Mouse (Mus musculus): ENCODE measurements at regions not wholly inside any gene's neighbourhood (a gene's known extent, or its start where the extent isn't known, plus 50 kb on each side); places are given as distances from the start of the nearest gene placed in this dataset.

GRCm38 (mm10) chr16:71739104-71739503 is 569.0 kb upstream of the Robo1 start:
- TF ChIP-seq FLI1 (IDR thresholded peaks at IDR 0.05; ENCODE audit: low read length), result no peak
- no peak for TF ChIP-seq GATA1 (IDR thresholded peaks at IDR 0.05; ENCODE audit: borderline replicate concordance, low read length)
- no peak overlapping the region for H3K4me3 ChIP-seq (replicated peaks)
- H3K27me3 ChIP-seq (replicated peaks), result no peaks in the 10 kb centered on the region
- H3K36me3 ChIP-seq (replicated peaks; ENCODE audit: low read length), result no peaks in the 10 kb centered on the region
- no peaks in the 10 kb centered on the region for H3K4me1 ChIP-seq
- H3K9me3 ChIP-seq, result no peaks in the 10 kb centered on the region

- Histone ChIP-seq H3K9me3 (no peaks in the 10 kb centered on the region), H3K4me1 (no peaks in the 10 kb centered on the region), H3K27me3 (replicated peaks) (no peaks in the 10 kb centered on the region), H3K36me3 (replicated peaks; ENCODE audit: low read length) (no peaks in the 10 kb centered on the region), H3K4me3 (replicated peaks) (no peak overlapping the region)
- TF ChIP-seq GATA1 (IDR thresholded peaks at IDR 0.05; ENCODE audit: borderline replicate concordance, low read length) (no peak), FLI1 (IDR thresholded peaks at IDR 0.05; ENCODE audit: low read length) (no peak)
These were observed 527.2 kb upstream of the Robo1 start for GRCm38 (mm10) chr16:71780945-71781344.

- Histone ChIP-seq H3K27me3 (replicated peaks) (no peaks in the 10 kb centered on the region), H3K36me3 (replicated peaks; ENCODE audit: low read length) (no peaks in the 10 kb centered on the region), H3K4me3 (replicated peaks) (no peak overlapping the region), H3K4me1 (no peaks in the 10 kb centered on the region), H3K9me3 (no peaks in the 10 kb centered on the region)
- TF ChIP-seq GATA1 (IDR thresholded peaks at IDR 0.05; ENCODE audit: borderline replicate concordance, low read length) (no peak), FLI1 (IDR thresholded peaks at IDR 0.05; ENCODE audit: low read length) (no peak)
These were observed 495.3 kb upstream of the Robo1 start for GRCm38 (mm10) chr16:71812840-71813239.

GRCm38 (mm10) chr16:71835325-71835724 is 472.8 kb upstream of the Robo1 start:
- Histone ChIP-seq H3K36me3 (replicated peaks; ENCODE audit: low read length) (no peaks in the 10 kb centered on the region), H3K4me3 (replicated peaks) (no peak overlapping the region), H3K27me3 (replicated peaks) (no peaks in the 10 kb centered on the region), H3K4me1 (no peaks in the 10 kb centered on the region), H3K9me3 (no peaks in the 10 kb centered on the region)
- no peak for TF ChIP-seq GATA1 (IDR thresholded peaks at IDR 0.05; ENCODE audit: borderline replicate concordance, low read length)
- no peak for TF ChIP-seq FLI1 (IDR thresholded peaks at IDR 0.05; ENCODE audit: low read length)

- Histone ChIP-seq H3K36me3 (replicated peaks; ENCODE audit: low read length) (no peaks in the 10 kb centered on the region), H3K27me3 (replicated peaks) (no peaks in the 10 kb centered on the region), H3K9me3 (no peaks in the 10 kb centered on the region), H3K4me1 (no peaks in the 10 kb centered on the region), H3K4me3 (replicated peaks) (no peak overlapping the region)
- no peak for TF ChIP-seq FLI1 (IDR thresholded peaks at IDR 0.05; ENCODE audit: low read length)
- no peak for TF ChIP-seq GATA1 (IDR thresholded peaks at IDR 0.05; ENCODE audit: borderline replicate concordance, low read length)
These were observed 458.0 kb upstream of the Robo1 start for GRCm38 (mm10) chr16:71850097-71850496.

GRCm38 (mm10) chr16:71851590-71852190 is 456.4 kb upstream of the Robo1 start:
- H3K36me3 ChIP-seq (replicated peaks; ENCODE audit: low read length), result no peaks in the 10 kb centered on the region
- H3K9me3 ChIP-seq, result no peaks in the 10 kb centered on the region
- no peaks in the 10 kb centered on the region for H3K27me3 ChIP-seq (replicated peaks)
- no peak for TF ChIP-seq FLI1 (IDR thresholded peaks at IDR 0.05; ENCODE audit: low read length)
- TF ChIP-seq GATA1 (IDR thresholded peaks at IDR 0.05; ENCODE audit: borderline replicate concordance, low read length), result no peak
- H3K4me3 ChIP-seq (replicated peaks), result no peak overlapping the region
- no peaks in the 10 kb centered on the region for H3K4me1 ChIP-seq

- Histone ChIP-seq H3K4me1 (no peaks in the 10 kb centered on the region), H3K4me3 (replicated peaks) (no peak overlapping the region), H3K36me3 (replicated peaks; ENCODE audit: low read length) (no peaks in the 10 kb centered on the region), H3K9me3 (no peaks in the 10 kb centered on the region), H3K27me3 (replicated peaks) (no peaks in the 10 kb centered on the region)
- no peak for TF ChIP-seq FLI1 (IDR thresholded peaks at IDR 0.05; ENCODE audit: low read length)
- no peak for TF ChIP-seq GATA1 (IDR thresholded peaks at IDR 0.05; ENCODE audit: borderline replicate concordance, low read length)
These were observed 450.2 kb upstream of the Robo1 start for GRCm38 (mm10) chr16:71857877-71858276.

GRCm38 (mm10) chr16:71860205-71860604 is 447.9 kb upstream of the Robo1 start:
- H3K4me3 ChIP-seq (replicated peaks), result no peak overlapping the region
- H3K27me3 ChIP-seq (replicated peaks), result no peaks in the 10 kb centered on the region
- TF ChIP-seq FLI1 (IDR thresholded peaks at IDR 0.05; ENCODE audit: low read length), result no peak
- TF ChIP-seq GATA1 (IDR thresholded peaks at IDR 0.05; ENCODE audit: borderline replicate concordance, low read length), result no peak
- H3K9me3 ChIP-seq, result no peaks in the 10 kb centered on the region
- no peaks in the 10 kb centered on the region for H3K4me1 ChIP-seq
- no peaks in the 10 kb centered on the region for H3K36me3 ChIP-seq (replicated peaks; ENCODE audit: low read length)

GRCm38 (mm10) chr16:71885701-71886100 is 422.4 kb upstream of the Robo1 start:
- H3K4me3 ChIP-seq (replicated peaks), result no peak overlapping the region
- H3K27me3 ChIP-seq (replicated peaks), result no peaks in the 10 kb centered on the region
- no peaks in the 10 kb centered on the region for H3K4me1 ChIP-seq
- no peak for TF ChIP-seq GATA1 (IDR thresholded peaks at IDR 0.05; ENCODE audit: borderline replicate concordance, low read length)
- TF ChIP-seq FLI1 (IDR thresholded peaks at IDR 0.05; ENCODE audit: low read length), result no peak
- no peaks in the 10 kb centered on the region for H3K36me3 ChIP-seq (replicated peaks; ENCODE audit: low read length)
- no peaks in the 10 kb centered on the region for H3K9me3 ChIP-seq

GRCm38 (mm10) chr16:71889679-71890078 is 418.4 kb upstream of the Robo1 start:
- TF ChIP-seq GATA1 (IDR thresholded peaks at IDR 0.05; ENCODE audit: borderline replicate concordance, low read length) (no peak), FLI1 (IDR thresholded peaks at IDR 0.05; ENCODE audit: low read length) (no peak)
- Histone ChIP-seq H3K9me3 (peaks cover under 1% of the 10 kb centered on the region; the same call in 1 of the 2 replicates), H3K4me3 (replicated peaks) (no peak overlapping the region), H3K36me3 (replicated peaks; ENCODE audit: low read length) (no peaks in the 10 kb centered on the region), H3K4me1 (no peaks in the 10 kb centered on the region), H3K27me3 (replicated peaks) (no peaks in the 10 kb centered on the region)

- Histone ChIP-seq H3K4me1 (no peaks in the 10 kb centered on the region), H3K9me3 (peaks cover 4% of the 10 kb centered on the region; the same call in 1 of the 2 replicates), H3K4me3 (replicated peaks) (no peak overlapping the region), H3K27me3 (replicated peaks) (no peaks in the 10 kb centered on the region), H3K36me3 (replicated peaks; ENCODE audit: low read length) (no peaks in the 10 kb centered on the region)
- TF ChIP-seq GATA1 (IDR thresholded peaks at IDR 0.05; ENCODE audit: borderline replicate concordance, low read length) (no peak), FLI1 (IDR thresholded peaks at IDR 0.05; ENCODE audit: low read length) (no peak)
These were observed 385.0 kb upstream of the Robo1 start for GRCm38 (mm10) chr16:71923111-71923510.

All from megakaryocyte, embryonic 14.5 days (primary cell).